Mouse (Mus musculus) embryonic fibroblast, embryonic 13.5 days (primary cell): Measurements from ENCODE around the gene Atp6v0d1.

Experiments
- CTCF ChIP-seq: IDR thresholded peaks from 2 replicates; pipeline ENCODE4 v1.5.1; 2011; ENCODE audit warnings: mild to moderate bottlenecking, control low read depth, low read length, moderate library complexity, borderline replicate concordance; ENCODE audit not compliant: insufficient read depth
- POLR2A ChIP-seq: IDR thresholded peaks from 2 replicates; pipeline ENCODE4 v1.6.1; 2011; ENCODE audit warnings: low read depth, mild to moderate bottlenecking, control low read depth, low read length, moderate library complexity

DNA sequence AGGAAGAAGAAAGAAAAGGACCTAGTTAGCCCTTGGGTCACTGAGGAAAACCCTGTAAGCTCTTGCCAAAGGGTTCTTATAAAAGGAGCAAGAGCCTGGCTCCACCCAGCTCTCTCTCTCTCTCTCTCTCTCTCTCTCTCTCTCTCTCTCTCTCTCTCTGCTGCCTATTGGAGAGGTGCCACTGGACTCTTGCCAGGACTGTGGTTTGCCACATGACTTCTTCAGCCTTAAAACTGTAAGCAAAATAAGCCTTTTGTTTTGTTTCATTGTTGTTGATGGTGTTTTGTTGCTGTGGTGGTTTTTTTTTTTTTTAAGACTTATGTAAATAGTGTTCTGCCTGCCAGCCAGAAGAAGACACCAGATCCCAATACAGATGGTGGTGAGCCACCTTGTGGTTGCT lies 7.6 kb upstream of the Atp6v0d1 start:
- TF ChIP-seq CTCF (no peak), POLR2A (no peak)
